Mouse (Mus musculus) ES-Bruce4 (cell line): Measurements from ENCODE around the gene Slc22a8.

Experiments used
- CTCF ChIP-seq: IDR thresholded peaks from one replicate; pipeline ENCODE4 v1.8.1; 2011; ENCODE audit warnings: low read depth, low read length
- EP300 ChIP-seq: IDR thresholded peaks from 2 replicates; pipeline ENCODE4 v1.6.1; 2011; ENCODE audit warnings: low read depth, low read length; ENCODE audit not compliant: insufficient read depth
- POLR2A ChIP-seq: IDR thresholded peaks from one replicate; pipeline ENCODE4 v1.8.1; 2011; ENCODE audit warnings: low read length; ENCODE audit not compliant: insufficient read depth

GRCm38 (mm10) chr19:8593833-8594232 lies 2.8 kb downstream of the Slc22a8 start:
- no peak for TF ChIP-seq CTCF
- no peak for TF ChIP-seq EP300
- TF ChIP-seq POLR2A, result no peak
